Mouse (Mus musculus) forebrain, embryonic 13.5 days (tissue): Measurements from ENCODE around the gene Mtmr1. TPM values are rescaled to one million over a fixed set of nuclear protein-coding genes. Genes with fewer than 3 reads are reported as not detected.

ENCODE experiments used
- ATAC-seq: fragments of 200-750 bp; cut with Nextera tagmentation; 2 replicates; pipeline ENCODE4 v1.8.0; 2017
- H3K27ac ChIP-seq: fragments of 300-500 bp; sonication (generic); 2 replicates; pipeline ENCODE4 v1.5.1; 2015; ENCODE audit warnings: inconsistent platforms, mild to moderate bottlenecking, moderate library complexity
- H3K27me3 ChIP-seq: fragments of 300-500 bp; sonication (generic); 2 replicates; pipeline ENCODE4 v1.6.1; 2015; ENCODE audit warnings: mild to moderate bottlenecking, inconsistent platforms
- H3K36me3 ChIP-seq: fragments of 300-500 bp; sonication (generic); 2 replicates; pipeline ENCODE4 v1.6.1; 2015; ENCODE audit warnings: mild to moderate bottlenecking, inconsistent platforms; ENCODE audit not compliant: poor library complexity, severe bottlenecking
- H3K4me1 ChIP-seq: fragments of 300-500 bp; sonication (generic); 2 replicates; pipeline ENCODE4 v1.6.1; 2015; ENCODE audit warnings: inconsistent platforms
- H3K4me2 ChIP-seq: fragments of 300-500 bp; sonication (generic); 2 replicates; pipeline ENCODE4 v1.6.1; 2015; ENCODE audit warnings: inconsistent platforms, mild to moderate bottlenecking, moderate library complexity
- H3K4me3 ChIP-seq: fragments of 300-500 bp; sonication (generic); 2 replicates; pipeline ENCODE4 v1.5.1; 2015; ENCODE audit warnings: mild to moderate bottlenecking, inconsistent platforms
- H3K9ac ChIP-seq: fragments of 300-500 bp; sonication (generic); 2 replicates; pipeline ENCODE4 v1.6.1; 2015; ENCODE audit warnings: mild to moderate bottlenecking, inconsistent platforms
- H3K9me3 ChIP-seq: fragments of 300-500 bp; sonication (generic); replicated peaks from 2 replicates; pipeline ENCODE4 v1.6.1; 2016; ENCODE audit warnings: inconsistent platforms
- WGBS: fragments of 180-500 bp; shearing (Covaris S2); methylation state at CpG from one replicate; pipeline ENCODE4 v1.1.7; 2015; 5-methylcytosine and 5-hydroxymethylcytosine counted together
- polyA plus RNA-seq: library from polyadenylated mRNA; unstranded; fragments of >200 nt; fragmentation: Nextera tagmentation; extraction: Ambion mirVana; gene quantifications from 2 replicates; pipeline ENCODE4 v1.2.1, GENCODE M21; 2015

The Mtmr1 gene
- polyA plus RNA-seq, 1 experiment from 2014 or later: 16.3 TPM

- no peak; the same call in 1 of the 2 replicates for ATAC-seq
- Histone ChIP-seq H3K4me3 (no peak overlapping the region), H3K9ac (no peak overlapping the region), H3K4me1 (no peaks in the 10 kb centered on the region), H3K36me3 (no peaks in the 10 kb centered on the region), H3K4me2 (no peak overlapping the region), H3K9me3 (no peaks in the 10 kb centered on the region), H3K27me3 (no peaks in the 10 kb centered on the region), H3K27ac (no peak overlapping the region)
- WGBS: 77% methylated on average over 6 of the region's 6 CpGs
Measured at GRCm38 (mm10) chrX:71456078-71456737, 91.6 kb downstream of the Mtmr1 start.

GRCm38 (mm10) chrX:71464138-71464826 is 99.7 kb downstream of the Mtmr1 start:
- WGBS: 80% methylated on average over 7 of the region's 7 CpGs
- no peak overlapping the region for H3K4me3 ChIP-seq
- H3K9me3 ChIP-seq: no peaks in the 10 kb centered on the region
- H3K27me3 ChIP-seq: no peaks in the 10 kb centered on the region
- H3K27ac ChIP-seq: no peak overlapping the region
- H3K4me1 ChIP-seq: no peaks in the 10 kb centered on the region
- no peak for ATAC-seq
- no peak overlapping the region for H3K9ac ChIP-seq
- H3K36me3 ChIP-seq: no peaks in the 10 kb centered on the region
- no peak overlapping the region for H3K4me2 ChIP-seq

GRCm38 (mm10) chrX:71465417-71465816 is 100.9 kb downstream of the Mtmr1 start:
- 83% methylated on average over 1 of the region's 1 CpGs for WGBS

GRCm38 (mm10) chrX:71467491-71467890 is 102.9 kb downstream of the Mtmr1 start:
- WGBS: 88% methylated on average over 3 of the region's 3 CpGs
- Histone ChIP-seq H3K9ac (no peak overlapping the region), H3K27me3 (no peaks in the 10 kb centered on the region), H3K4me1 (no peaks in the 10 kb centered on the region), H3K4me2 (no peak overlapping the region), H3K36me3 (no peaks in the 10 kb centered on the region), H3K4me3 (no peak overlapping the region), H3K27ac (no peak overlapping the region), H3K9me3 (no peaks in the 10 kb centered on the region)
- no peak for ATAC-seq

More at GRCm38 (mm10) chrX:71465417-71465816, 100.9 kb downstream of the Mtmr1 start:
- ATAC-seq: no peak
- Histone ChIP-seq H3K9me3 (no peaks in the 10 kb centered on the region), H3K27me3 (no peaks in the 10 kb centered on the region), H3K4me3 (no peak overlapping the region), H3K4me1 (no peaks in the 10 kb centered on the region), H3K4me2 (no peak overlapping the region), H3K9ac (no peak overlapping the region), H3K36me3 (no peaks in the 10 kb centered on the region), H3K27ac (no peak overlapping the region)

Other genes with a start within 250 kb of the Mtmr1 start
- 5.4 and 6.0 TPM in 2 replicates for gene Mtm1, start 154.0 kb upstream of the Mtmr1 start, polyA plus RNA-seq
- 43.2 and 49.0 TPM in 2 replicates for gene Cd99l2, start 128.1 kb downstream of the Mtmr1 start, polyA plus RNA-seq
- gene Hmgb3, start 191.2 kb downstream of the Mtmr1 start, polyA plus RNA-seq: 789 and 790 TPM in 2 replicates